In the genomic region with DNA sequence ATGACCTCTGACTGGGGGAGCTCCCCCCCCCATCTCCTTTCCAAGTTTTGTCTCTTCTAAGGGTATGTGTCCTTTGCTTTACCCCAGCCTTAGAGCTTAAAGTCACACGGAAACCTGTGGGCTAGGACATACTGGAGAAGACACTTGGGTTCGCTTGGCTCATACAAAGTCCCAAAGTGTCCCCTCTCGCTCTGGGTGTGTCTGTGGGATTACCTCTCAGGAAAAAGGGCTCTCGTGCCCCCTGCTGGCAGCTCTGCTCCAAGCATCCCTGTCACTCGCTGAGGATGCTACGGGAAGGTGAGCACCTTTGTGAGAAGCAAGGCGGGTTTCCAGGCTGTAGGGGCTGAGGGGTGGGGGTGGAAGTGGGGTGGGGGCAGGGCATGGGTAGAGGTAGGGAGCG, we compare ENCODE assay signal across 8 mouse cellular contexts. TPM values are rescaled to one million over a fixed set of nuclear protein-coding genes. Genes with fewer than 3 reads are reported as not detected.
A peak's percentile ranks its signal among the peaks of the same experiment; 100 is the strongest.
DNase-seq lines count a peak whose midpoint lies in the region; ATAC-seq and TF ChIP-seq lines count a peak whose summit lies in the region.

No protein-coding gene starts in this region.

- no peaks in the 10 kb centered on the region for H3K4me1 ChIP-seq in thymus, adult 2 months (replicated peaks; ENCODE audit: control insufficient read depth, insufficient read depth, low read length)
- no peaks in the 10 kb centered on the region for H3K4me1 ChIP-seq in forebrain, postnatal 0 days (ENCODE audit: insufficient read depth)

- H3K9me3 ChIP-seq in forebrain, postnatal 0 days (ENCODE audit: low read length): no peaks in the 10 kb centered on the region

- peak; percentile 65 for DNase-seq in thymus, adult 2 months
- no peak for DNase-seq in thymus, adult 18-20 months
- DNase-seq in cerebellum, adult 11-12 months: peak; percentile 67
- peak; percentile 86 for DNase-seq in forebrain, postnatal 0 days
- peak; percentile 82 for DNase-seq in induced T-regulatory cell, adult 2 months (ENCODE audit: low read depth)
- peak; percentile 82 for DNase-seq in left cerebral cortex, postnatal 4 days
- peak; percentile 34 to 49 for DNase-seq in natural killer cell, adult 2 months (ENCODE audit: low spot score in 2 of 2)
- peak; percentile 65 to 67 for DNase-seq in thymus, postnatal 36 days

- ATAC-seq in forebrain, postnatal 0 days: peak; percentile 70

- no peak overlapping the region for H3K27ac ChIP-seq in thymus, adult 2 months (ENCODE audit: control insufficient read depth, insufficient read depth, low read length)
- H3K27ac ChIP-seq in forebrain, postnatal 0 days (ENCODE audit: low read depth, low read length): no peak overlapping the region

- TF ChIP-seq POLR2A in thymus, adult 2 months (IDR thresholded peaks at IDR 0.05; ENCODE audit: control insufficient read depth, extremely low read depth, insufficient read depth, low read length, poor library complexity): no peak

- H3K4me2 ChIP-seq in forebrain, postnatal 0 days (ENCODE audit: low read depth): no peak overlapping the region

- no peaks in the 10 kb centered on the region for H3K27me3 ChIP-seq in thymus, adult 2 months (ENCODE audit: control insufficient read depth, insufficient read depth, low read length)
- no peaks in the 10 kb centered on the region; the same call in 1 of the 2 replicates for H3K27me3 ChIP-seq in forebrain, postnatal 0 days (ENCODE audit: insufficient read depth, low read length)

- intact Hi-C loops in left cerebral cortex, postnatal 4 days (cut with DNase I): loop anchor here (5.0 to 10.0 kb wide), 3 partner anchors 60 to 158 kb away; a partner anchor contains a TSS

- H3K36me3 ChIP-seq in thymus, adult 2 months (ENCODE audit: control insufficient read depth, insufficient read depth, low read length): no peaks in the 10 kb centered on the region
- no peaks in the 10 kb centered on the region for H3K36me3 ChIP-seq in forebrain, postnatal 0 days (ENCODE audit: insufficient read depth)

- 17% methylated on average over 8 of the region's 8 CpGs for WGBS in thymus, adult 2 months
- 7% methylated on average over 8 of the region's 8 CpGs for WGBS in forebrain, postnatal 0 days

- TF ChIP-seq CTCF in thymus, adult 2 months (IDR thresholded peaks at IDR 0.05; ENCODE audit: borderline replicate concordance, control insufficient read depth, extremely low read depth, insufficient read depth, low read length, poor library complexity): peak; percentile 83; the same call in 1 of the 2 replicates
- TF ChIP-seq CTCF in forebrain, postnatal 0 days (IDR thresholded peaks at IDR 0.05; ENCODE audit: low read depth): peak; percentile 87

- no peak overlapping the region for H3K9ac ChIP-seq in forebrain, postnatal 0 days

- no peak overlapping the region for H3K4me3 ChIP-seq in thymus, adult 2 months (ENCODE audit: control insufficient read depth, insufficient read depth, low read length)
- no peak overlapping the region for H3K4me3 ChIP-seq in forebrain, postnatal 0 days (ENCODE audit: low read depth, low read length)

RNA-seq across cellular contexts. Expression of a gene that starts 38.3 kb away (rescaled TPM):
- polyA plus RNA-seq in thymus, adult 2 months (2012; rRNA removed): 124 and 125 TPM in 2 replicates
- 4.2 and 5.6 TPM in 2 replicates for total RNA-seq in forebrain, postnatal 0 days (2014; rRNA removed)
- polyA plus RNA-seq in forebrain, postnatal 0 days (2015; fragmentation: Nextera tagmentation; extraction: Ambion mirVana): 3.2 and 4.8 TPM in 2 replicates
- 1 to 10 TPM; 4.7 to 5.1 TPM for total RNA-seq in left cerebral cortex, postnatal 4 days (2021)

RNA-seq across cellular contexts. Expression of a gene that starts 57.9 kb away (rescaled TPM):
- 40.7 and 41.3 TPM in 2 replicates for polyA plus RNA-seq in thymus, adult 2 months (2012; rRNA removed)
- 3.2 and 5.8 TPM in 2 replicates for total RNA-seq in forebrain, postnatal 0 days (2014; rRNA removed)
- 0.77 TPM in 2 replicates for polyA plus RNA-seq in forebrain, postnatal 0 days (2015; fragmentation: Nextera tagmentation; extraction: Ambion mirVana)
- total RNA-seq in left cerebral cortex, postnatal 4 days (2021): 1 to 10 TPM; 3.7 to 4.3 TPM

Comparison
In these comparisons a context has a peak if more than half of its experiments do, and no peak if none do; other contexts are left out.
1. DNase-seq: peak in thymus, adult 2 months (single experiment), cerebellum, adult 11-12 months (single experiment), forebrain, postnatal 0 days (single experiment), induced T-regulatory cell, adult 2 months (single experiment), left cerebral cortex, postnatal 4 days (single experiment), natural killer cell, adult 2 months (2 of 2) and thymus, postnatal 36 days (2 of 2); none in thymus, adult 18-20 months (0 of 2).